Mouse (Mus musculus) myocyte (in vitro differentiated cells): Measurements from ENCODE around the gene Gm20388.

ENCODE experiments used
- E2F4 ChIP-seq: IDR thresholded peaks from one replicate; pipeline ENCODE4 v1.6.1; 2011; ENCODE audit warnings: mild to moderate bottlenecking, control low read depth, moderate library complexity; ENCODE audit not compliant: insufficient read depth
- POLR2A ChIP-seq: IDR thresholded peaks from one replicate; pipeline ENCODE4 v1.6.1; 2011; ENCODE audit warnings: low read depth, mild to moderate bottlenecking, control low read depth, moderate library complexity; ENCODE audit not compliant: insufficient read length
- TCF12 ChIP-seq: IDR thresholded peaks from one replicate; pipeline ENCODE4 v1.6.1; 2011; ENCODE audit warnings: mild to moderate bottlenecking, control low read depth; ENCODE audit not compliant: poor library complexity, insufficient read depth, severe bottlenecking
- USF1 ChIP-seq: IDR thresholded peaks from one replicate; pipeline ENCODE4 v1.6.1; 2011; ENCODE audit warnings: low read depth, mild to moderate bottlenecking, control low read depth, moderate library complexity

GRCm38 (mm10) chr8:120568164-120568798, 657.6 kb downstream of the Gm20388 start:
- TF ChIP-seq POLR2A (no peak), USF1 (no peak), E2F4 (no peak), TCF12 (no peak)
